Mouse (Mus musculus) kidney, postnatal 25 days (tissue): ENCODE results near the gene Tubgcp6.

Experiments
- DNase-seq, 2 experiments: peaks; one replicate each; pipeline ENCODE4 v3.0.0; 2021; ENCODE audit warnings: mixed read lengths in 2 of 2

Tubgcp6 gene

DNA sequence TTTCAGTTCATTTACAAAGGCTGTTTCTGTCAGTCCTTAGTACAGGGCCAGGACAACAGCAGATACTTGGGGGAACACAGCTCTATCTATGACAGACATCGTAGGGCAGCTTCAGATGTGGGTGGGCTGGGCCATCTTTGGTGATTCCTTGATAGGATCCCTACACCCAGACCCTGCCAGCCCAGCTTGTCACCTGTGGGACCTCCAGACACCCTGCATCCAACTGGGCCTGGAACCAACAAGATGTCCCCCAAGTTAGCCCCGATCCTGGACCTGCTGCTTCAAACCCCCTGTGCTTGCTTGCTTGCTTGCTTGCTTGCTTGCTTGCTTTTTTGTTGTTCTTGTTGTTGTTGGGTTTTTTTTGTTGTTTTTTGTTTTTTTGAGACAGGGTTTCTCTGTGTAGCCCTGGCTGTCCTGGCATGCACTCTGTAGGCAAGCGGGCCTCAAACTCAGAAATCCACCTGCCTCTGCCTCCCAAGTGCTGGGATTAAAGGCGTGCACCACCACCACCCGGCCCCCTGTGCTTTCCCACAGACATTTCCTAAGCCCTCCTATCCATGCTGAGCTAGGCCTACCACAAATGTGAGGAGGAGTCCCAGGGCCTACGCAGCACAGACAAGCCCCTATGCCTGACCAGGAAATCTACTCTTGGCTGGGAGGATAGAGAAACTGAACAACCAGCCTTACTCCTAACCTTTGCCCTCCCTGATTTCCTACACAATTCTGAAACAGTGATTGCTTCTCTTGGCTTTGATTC is 61.0 kb downstream of the Tubgcp6 start:
- peak in 1 of 2 experiments; percentile 24 for DNase-seq

DNA sequence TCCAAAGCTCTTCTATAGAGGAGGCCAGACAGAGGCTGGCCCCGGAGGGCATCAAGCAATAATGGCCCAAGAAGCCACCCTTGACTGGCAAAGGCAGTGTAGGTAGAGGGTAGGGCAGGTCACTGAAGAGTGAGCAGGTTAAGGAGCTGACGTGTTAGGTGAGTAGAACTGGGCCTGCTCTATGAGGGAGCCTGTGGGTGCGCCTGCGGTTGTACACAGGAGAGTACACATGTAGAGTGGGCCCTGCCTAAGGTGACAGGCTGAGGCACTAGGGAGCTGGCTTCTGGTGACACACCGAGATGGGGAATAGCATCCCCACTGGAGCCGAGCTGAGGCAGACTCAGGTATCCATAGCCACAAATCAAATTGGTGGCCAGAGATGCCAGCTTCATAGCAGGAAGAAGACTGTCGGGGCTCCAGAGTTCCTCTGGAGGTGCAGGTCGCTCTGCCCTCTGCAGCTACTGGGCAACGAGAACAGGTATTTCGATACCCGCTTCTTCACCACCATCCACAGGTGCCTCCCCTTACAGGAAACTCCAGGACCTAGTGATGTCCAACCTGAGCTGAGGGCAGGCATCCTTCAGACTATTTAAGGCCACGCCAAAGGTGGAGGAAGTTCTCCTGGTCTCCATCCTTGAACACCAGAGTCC is 62.0 kb downstream of the Tubgcp6 start:
- peak in 1 of 2 experiments; percentile 17 for DNase-seq

DNA sequence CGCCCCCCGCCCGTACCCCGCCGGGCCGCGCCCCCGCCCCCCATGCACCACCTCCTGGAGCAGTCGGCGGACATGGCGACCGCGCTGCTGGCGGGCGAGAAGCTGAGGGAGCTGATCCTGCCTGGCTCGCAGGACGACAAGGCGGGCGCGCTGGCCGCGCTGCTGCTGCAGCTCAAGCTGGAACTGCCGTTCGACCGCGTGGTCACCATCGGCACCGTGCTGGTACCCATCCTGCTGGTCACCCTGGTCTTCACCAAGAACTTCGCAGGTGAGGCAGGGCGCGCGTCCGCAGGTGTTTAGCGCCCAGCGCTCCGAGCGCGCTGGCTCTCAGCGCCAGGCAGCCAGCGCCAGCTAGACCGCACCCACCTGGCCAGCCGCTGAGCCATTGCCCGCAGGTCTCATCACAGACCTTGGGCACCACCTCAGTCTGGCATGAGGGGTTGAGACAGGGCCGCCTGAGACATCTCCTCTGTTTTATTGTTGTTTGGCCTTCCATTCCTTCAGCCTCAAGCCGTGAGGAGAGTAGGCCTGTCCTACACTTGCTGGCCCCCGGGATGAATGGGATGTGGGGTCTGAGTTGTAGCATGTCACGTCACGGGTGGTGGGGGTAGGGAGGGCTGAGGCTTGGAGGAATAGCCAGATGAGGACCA is 62.8 kb downstream of the Tubgcp6 start:
- DNase-seq: peak in 1 of 2 experiments; percentile 45

DNA sequence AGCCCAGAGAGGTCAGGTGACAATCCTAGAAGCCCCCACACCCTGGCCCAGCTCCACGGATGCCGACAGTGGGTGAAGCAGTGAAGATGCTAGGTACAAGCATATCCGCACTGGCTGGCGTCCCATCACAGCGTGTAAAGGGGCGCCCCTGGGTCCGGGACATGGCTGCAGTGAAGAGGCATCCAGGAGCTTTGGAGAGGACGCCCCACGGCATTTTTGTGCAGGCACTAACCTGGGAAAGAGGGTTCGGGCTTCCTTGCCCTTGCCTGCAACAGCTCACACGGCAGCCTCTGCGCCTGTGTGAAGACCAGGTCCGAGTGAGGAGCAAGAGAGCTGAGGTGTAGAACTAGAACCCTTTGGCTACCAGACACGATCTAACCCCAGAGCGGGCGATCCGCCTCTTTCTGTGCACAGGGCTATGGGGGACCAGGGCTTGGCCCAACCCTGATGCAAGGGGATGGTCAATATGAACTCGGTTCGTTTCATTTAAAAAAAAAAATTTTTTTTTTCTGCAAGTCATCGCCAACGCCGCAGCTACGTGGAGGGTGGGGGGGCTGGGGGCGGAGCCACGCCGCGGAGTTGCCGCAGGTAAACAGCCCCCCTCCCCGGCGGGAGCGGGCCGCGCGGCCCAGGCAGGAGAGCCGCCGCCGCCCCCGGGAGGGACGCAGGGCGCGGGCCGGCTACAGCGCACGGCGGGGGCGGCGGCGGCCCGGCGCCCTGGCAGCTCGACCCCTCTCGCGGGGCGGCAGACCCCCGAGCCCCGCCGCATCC is 63.6 kb downstream of the Tubgcp6 start, which contains the start of gene Panx2:
Gene Panx2 (plus strand): TSS at position 574 of the 771 bp plus-strand sequence.
- DNase-seq: peak in 1 of 2 experiments; percentile 38

DNA sequence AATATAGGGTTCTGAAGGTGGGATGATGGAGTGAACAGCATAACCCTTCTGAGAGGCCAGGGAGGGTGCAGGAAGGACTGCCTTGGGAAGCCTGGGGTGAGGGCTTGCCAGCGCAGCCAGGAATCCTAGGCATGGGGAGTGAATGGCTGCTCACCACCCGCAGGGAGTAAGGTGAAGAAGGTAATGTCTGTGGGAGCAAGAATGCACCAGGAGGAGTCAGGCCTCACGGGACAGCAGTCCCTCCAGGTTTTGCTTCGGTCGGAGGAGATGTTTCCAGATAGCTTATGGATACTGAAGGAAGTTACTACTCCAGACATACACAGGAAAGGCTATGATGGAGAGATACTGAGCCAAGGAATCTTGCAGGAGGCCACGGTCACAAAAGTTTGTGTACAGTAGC is 64.2 kb downstream of the Tubgcp6 start:
- DNase-seq: peak in 1 of 2 experiments; percentile 10

DNA sequence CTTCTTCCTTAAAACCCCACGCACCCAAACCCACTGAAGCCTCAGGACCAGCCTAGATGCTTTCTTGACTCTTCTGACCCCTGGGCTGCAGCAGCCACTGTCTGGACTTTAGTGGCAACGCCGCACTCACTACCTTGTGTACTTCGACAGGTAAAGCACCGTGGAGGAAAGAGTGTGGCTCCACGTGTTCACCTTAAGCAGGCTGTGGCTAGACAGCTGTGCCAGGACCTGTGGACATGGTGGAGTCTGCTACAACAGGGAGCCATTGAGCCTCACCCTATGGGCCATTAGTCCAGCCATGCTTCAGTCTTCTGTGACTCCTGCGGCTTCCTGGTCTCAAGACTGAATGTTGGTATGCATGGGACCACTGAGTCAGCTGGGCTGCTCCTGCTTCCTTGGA is 68.2 kb downstream of the Tubgcp6 start:
- peak in 1 of 2 experiments; percentile 32 for DNase-seq
